Mouse (Mus musculus): ENCODE data around the gene Errfi1. TPM values are rescaled to one million over a fixed set of nuclear protein-coding genes. Genes with fewer than 3 reads are reported as not detected.

The Errfi1 gene
- total and polyA plus RNA-seq, 2 experiments from 2014 or later, result 17.2 to 34.9 TPM

- TF ChIP-seq CTCF (IDR thresholded peaks at IDR 0.05; ENCODE audit: low read depth), result no peak
- Histone ChIP-seq H3K27ac (ENCODE audit: low read depth, low read length) (no peak overlapping the region), H3K4me3 (ENCODE audit: low read depth, low read length) (no peak overlapping the region), H3K9me3 (ENCODE audit: low read length) (no peaks in the 10 kb centered on the region), H3K4me2 (ENCODE audit: low read depth) (no peak overlapping the region), H3K4me1 (ENCODE audit: insufficient read depth) (no peaks in the 10 kb centered on the region), H3K36me3 (ENCODE audit: insufficient read depth) (no peaks in the 10 kb centered on the region), H3K9ac (no peak overlapping the region), H3K27me3 (ENCODE audit: insufficient read depth, low read length) (no peaks in the 10 kb centered on the region)
- 64% methylated on average over 12 of the region's 12 CpGs for WGBS
- DNase-seq, result no peak
- no peak for ATAC-seq
Measured at GRCm38 (mm10) chr4:150819126-150819910, 34.4 kb upstream of the Errfi1 start.

DNA sequence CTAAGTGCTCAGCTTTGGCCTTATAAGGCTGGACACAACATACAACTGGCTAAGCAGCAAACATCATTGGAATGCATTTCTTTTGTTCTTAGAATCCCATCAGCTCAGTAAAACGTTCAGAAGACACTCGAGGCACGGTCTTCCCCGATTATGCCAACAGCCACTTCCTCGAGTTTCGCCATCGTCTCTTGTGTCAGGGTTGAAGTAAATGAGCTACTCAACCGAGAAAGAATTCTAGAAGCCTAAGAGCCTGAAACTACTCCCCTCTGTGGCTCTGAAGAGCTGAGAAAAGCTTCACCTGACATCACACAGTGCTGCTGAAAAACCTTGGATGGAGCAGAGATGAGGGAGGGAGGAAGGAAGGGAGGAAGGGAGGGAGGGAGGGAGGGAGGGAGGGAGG is 32.3 kb upstream of the Errfi1 start:
- 55% methylated on average over 8 of the region's 8 CpGs for WGBS
- H3K27me3 ChIP-seq (ENCODE audit: insufficient read depth, low read length), result no peaks in the 10 kb centered on the region; the same call in 1 of the 2 replicates
- no peaks in the 10 kb centered on the region for H3K9me3 ChIP-seq (ENCODE audit: low read length)
- H3K4me2 ChIP-seq (ENCODE audit: low read depth), result no peak overlapping the region
- DNase-seq (no peak), ATAC-seq (no peak)
- H3K4me1 ChIP-seq (ENCODE audit: insufficient read depth), result no peaks in the 10 kb centered on the region
- H3K9ac ChIP-seq, result no peak overlapping the region
- TF ChIP-seq CTCF (IDR thresholded peaks at IDR 0.05; ENCODE audit: low read depth), result no peak
- no peak overlapping the region for H3K27ac ChIP-seq (ENCODE audit: low read depth, low read length)
- no peaks in the 10 kb centered on the region for H3K36me3 ChIP-seq (ENCODE audit: insufficient read depth)
- H3K4me3 ChIP-seq (ENCODE audit: low read depth, low read length), result no peak overlapping the region

- no peak for TF ChIP-seq CTCF (IDR thresholded peaks at IDR 0.05; ENCODE audit: low read depth)
- no peaks in the 10 kb centered on the region for H3K36me3 ChIP-seq (ENCODE audit: insufficient read depth)
- H3K9ac ChIP-seq, result no peak overlapping the region
- H3K27me3 ChIP-seq (ENCODE audit: insufficient read depth, low read length), result no peaks in the 10 kb centered on the region; the same call in 1 of the 2 replicates
- H3K27ac ChIP-seq (ENCODE audit: low read depth, low read length), result no peak overlapping the region
- 81% methylated on average over 9 of the region's 9 CpGs for WGBS
- H3K9me3 ChIP-seq (ENCODE audit: low read length), result no peaks in the 10 kb centered on the region
- no peak for DNase-seq
- H3K4me1 ChIP-seq (ENCODE audit: insufficient read depth), result no peaks in the 10 kb centered on the region
- no peak overlapping the region for H3K4me3 ChIP-seq (ENCODE audit: low read depth, low read length)
- H3K4me2 ChIP-seq (ENCODE audit: low read depth), result no peak overlapping the region
- ATAC-seq, result no peak
Measured at GRCm38 (mm10) chr4:150822624-150823023, 31.1 kb upstream of the Errfi1 start.

- DNase-seq (no peak), ATAC-seq (no peak)
- Histone ChIP-seq H3K4me1 (ENCODE audit: insufficient read depth) (no peaks in the 10 kb centered on the region), H3K4me3 (ENCODE audit: low read depth, low read length) (no peak overlapping the region), H3K4me2 (ENCODE audit: low read depth) (no peak overlapping the region), H3K27ac (ENCODE audit: low read depth, low read length) (no peak overlapping the region), H3K27me3 (ENCODE audit: insufficient read depth, low read length) (no peaks in the 10 kb centered on the region; the same call in 1 of the 2 replicates), H3K36me3 (ENCODE audit: insufficient read depth) (no peaks in the 10 kb centered on the region), H3K9me3 (ENCODE audit: low read length) (no peaks in the 10 kb centered on the region), H3K9ac (no peak overlapping the region)
- no peak for TF ChIP-seq CTCF (IDR thresholded peaks at IDR 0.05; ENCODE audit: low read depth)
- 41% methylated on average over 24 of the region's 24 CpGs for WGBS
Measured at GRCm38 (mm10) chr4:150823614-150824480, 29.9 kb upstream of the Errfi1 start.

- H3K9ac ChIP-seq, result no peak overlapping the region
- H3K4me3 ChIP-seq (ENCODE audit: low read depth, low read length), result no peak overlapping the region
- 64% methylated on average over 6 of the region's 6 CpGs for WGBS
- H3K9me3 ChIP-seq (ENCODE audit: low read length), result no peaks in the 10 kb centered on the region
- H3K4me2 ChIP-seq (ENCODE audit: low read depth), result no peak overlapping the region
- no peaks in the 10 kb centered on the region for H3K4me1 ChIP-seq (ENCODE audit: insufficient read depth)
- no peaks in the 10 kb centered on the region for H3K36me3 ChIP-seq (ENCODE audit: insufficient read depth)
- H3K27ac ChIP-seq (ENCODE audit: low read depth, low read length), result no peak overlapping the region
- no peak for DNase-seq
- ATAC-seq, result no peak
- H3K27me3 ChIP-seq (ENCODE audit: insufficient read depth, low read length), result no peaks in the 10 kb centered on the region; the same call in 1 of the 2 replicates
- no peak for TF ChIP-seq CTCF (IDR thresholded peaks at IDR 0.05; ENCODE audit: low read depth)
Measured at GRCm38 (mm10) chr4:150824877-150825276, 28.8 kb upstream of the Errfi1 start.

GRCm38 (mm10) chr4:150825531-150825930 is 28.2 kb upstream of the Errfi1 start:
- TF ChIP-seq CTCF (IDR thresholded peaks at IDR 0.05; ENCODE audit: low read depth), result no peak

GRCm38 (mm10) chr4:150831321-150831720 is 22.4 kb upstream of the Errfi1 start:
- H3K27me3 ChIP-seq (ENCODE audit: insufficient read depth, low read length), result no peaks in the 10 kb centered on the region
- WGBS, result 61% methylated on average over 3 of the region's 3 CpGs

More at GRCm38 (mm10) chr4:150825531-150825930, 28.2 kb upstream of the Errfi1 start:
- Histone ChIP-seq H3K9ac (no peak overlapping the region), H3K9me3 (ENCODE audit: low read length) (no peaks in the 10 kb centered on the region), H3K36me3 (ENCODE audit: insufficient read depth) (no peaks in the 10 kb centered on the region), H3K4me3 (ENCODE audit: low read depth, low read length) (no peak overlapping the region), H3K4me1 (ENCODE audit: insufficient read depth) (no peaks in the 10 kb centered on the region), H3K27me3 (ENCODE audit: insufficient read depth, low read length) (no peaks in the 10 kb centered on the region; the same call in 1 of the 2 replicates), H3K27ac (ENCODE audit: low read depth, low read length) (no peak overlapping the region), H3K4me2 (ENCODE audit: low read depth) (no peak overlapping the region)
- ATAC-seq, result no peak
- no peak for DNase-seq
- 29% methylated on average over 7 of the region's 7 CpGs for WGBS

More at GRCm38 (mm10) chr4:150831321-150831720, 22.4 kb upstream of the Errfi1 start:
- no peak for DNase-seq
- TF ChIP-seq CTCF (IDR thresholded peaks at IDR 0.05; ENCODE audit: low read depth), result no peak
- no peak for ATAC-seq
- Histone ChIP-seq H3K9ac (no peak overlapping the region), H3K9me3 (ENCODE audit: low read length) (no peaks in the 10 kb centered on the region), H3K36me3 (ENCODE audit: insufficient read depth) (no peaks in the 10 kb centered on the region), H3K4me1 (ENCODE audit: insufficient read depth) (no peaks in the 10 kb centered on the region), H3K4me3 (ENCODE audit: low read depth, low read length) (no peak overlapping the region), H3K4me2 (ENCODE audit: low read depth) (no peak overlapping the region), H3K27ac (ENCODE audit: low read depth, low read length) (no peak overlapping the region)
